Mouse (Mus musculus): ENCODE results near the gene Slc47a1.
"Not testable (repeated sequence)": the region's sequence is repeated elsewhere in the genome, so short reads cannot be mapped to it uniquely, and the experiment has no call there.

The Slc47a1 gene

DNA sequence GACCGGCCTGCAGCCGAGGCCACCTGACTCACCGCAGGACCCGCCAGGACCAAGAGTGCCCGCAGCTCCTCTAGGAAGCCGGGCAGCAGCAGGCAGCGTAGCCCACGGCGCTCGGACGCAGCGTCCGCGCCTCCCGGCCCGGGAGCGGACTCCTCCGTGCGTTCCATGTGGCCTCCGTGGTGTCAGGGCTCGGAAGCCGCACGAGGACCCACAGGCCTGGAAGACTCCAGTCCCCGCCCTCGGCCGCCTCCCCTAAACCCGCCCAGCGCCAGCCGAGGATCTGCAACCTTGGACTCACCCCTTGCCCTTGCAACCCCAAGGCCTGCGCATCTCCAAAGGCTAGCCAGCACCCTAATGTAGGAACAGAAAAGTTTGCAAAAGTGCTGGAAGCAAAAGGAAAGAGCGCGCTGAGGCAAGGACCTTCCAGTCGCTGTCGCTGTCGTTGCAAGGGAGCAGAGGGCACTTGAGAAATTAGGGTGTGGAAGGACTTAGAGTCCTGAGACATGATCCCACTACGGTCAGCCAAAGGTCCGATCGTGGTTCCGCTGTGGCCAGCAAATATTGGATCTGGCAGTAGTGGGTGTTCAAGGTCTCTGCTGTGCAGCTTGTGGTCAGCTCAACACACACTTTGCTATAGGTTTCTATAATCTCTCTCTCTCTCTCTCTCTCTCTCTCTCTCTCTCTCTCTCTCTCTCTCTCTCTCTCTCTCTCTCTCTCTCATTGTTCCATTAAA lies at the start of gene Slc47a1:
Gene Slc47a1 (minus strand): TSS at position 465 of the 733 bp plus-strand sequence.
- DNase-seq (ENCODE audit: low read depth, low spot score), result no peak

DNA sequence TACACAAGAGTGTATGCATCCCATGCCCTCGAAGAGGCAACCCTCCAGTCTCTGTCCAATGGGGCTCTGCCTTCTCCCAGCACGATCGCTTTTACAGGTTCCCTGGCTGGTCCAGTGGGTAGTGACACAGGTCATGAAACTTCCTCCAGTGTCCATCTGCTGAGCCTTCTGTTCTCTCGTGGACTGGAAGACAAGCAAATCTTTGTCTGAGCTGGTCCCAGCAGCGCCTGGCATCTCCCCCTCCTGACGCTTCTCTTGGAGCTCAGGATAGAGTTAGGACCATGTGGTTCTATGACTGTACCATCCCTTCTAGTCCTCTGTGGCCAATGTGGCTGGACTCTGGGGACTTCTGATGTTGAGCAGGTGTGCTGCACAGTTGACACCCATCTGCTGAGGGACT lies 41.1 kb upstream of the Slc47a1 start:
- no peak for DNase-seq (ENCODE audit: low read depth, low spot score)

DNA sequence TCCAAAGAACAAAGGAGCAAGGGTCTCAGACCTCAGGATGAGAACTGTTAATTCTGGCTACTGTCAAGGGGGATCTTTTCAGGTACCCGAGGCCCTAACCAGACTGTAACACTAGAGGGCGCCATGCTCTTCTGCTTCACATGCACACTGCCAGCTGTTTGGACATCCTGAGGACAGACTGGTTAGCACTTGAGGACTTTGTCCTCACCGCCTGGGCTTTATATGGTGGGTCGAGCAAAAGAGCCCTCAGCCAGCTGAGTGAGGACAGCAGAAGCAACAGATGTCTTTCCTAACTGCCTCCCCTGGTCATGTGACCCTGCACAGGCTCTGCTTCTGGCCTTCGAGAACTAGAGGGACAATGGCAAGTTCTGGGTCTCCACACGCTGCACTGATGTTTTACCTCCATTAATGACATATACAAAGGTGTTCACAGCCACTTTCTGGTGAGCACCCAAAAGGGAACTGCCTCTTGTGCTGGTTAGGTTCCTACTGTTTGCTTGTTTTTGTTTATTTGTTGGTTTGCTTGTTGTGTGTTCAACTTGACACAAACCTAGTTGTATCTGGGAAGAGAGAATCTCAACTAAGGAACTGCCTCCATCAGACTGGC lies 39.9 kb upstream of the Slc47a1 start:
- peak; percentile 70 for DNase-seq (ENCODE audit: low read depth, low spot score)

DNA sequence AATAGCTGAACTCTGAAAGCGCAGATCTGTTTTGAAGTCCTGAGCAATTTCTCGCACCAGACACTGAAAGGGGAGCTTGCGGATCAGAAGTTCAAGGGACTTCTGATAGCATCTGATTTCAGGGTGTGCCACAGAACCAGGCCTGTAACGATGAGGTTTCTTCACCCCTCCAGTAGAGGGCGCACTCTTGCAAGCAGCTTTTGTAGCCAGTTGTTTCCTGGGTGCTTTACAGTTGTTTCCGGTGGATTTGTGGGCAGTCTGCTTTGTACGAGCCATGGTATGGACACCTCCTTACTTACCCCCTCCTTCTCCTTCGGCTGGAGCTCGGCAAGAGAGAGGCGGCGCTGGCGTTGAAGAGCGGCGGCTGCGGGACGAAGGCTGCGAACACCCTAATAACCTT lies 38.4 kb upstream of the Slc47a1 start:
- peak; percentile 36 for DNase-seq (ENCODE audit: low read depth, low spot score)

DNA sequence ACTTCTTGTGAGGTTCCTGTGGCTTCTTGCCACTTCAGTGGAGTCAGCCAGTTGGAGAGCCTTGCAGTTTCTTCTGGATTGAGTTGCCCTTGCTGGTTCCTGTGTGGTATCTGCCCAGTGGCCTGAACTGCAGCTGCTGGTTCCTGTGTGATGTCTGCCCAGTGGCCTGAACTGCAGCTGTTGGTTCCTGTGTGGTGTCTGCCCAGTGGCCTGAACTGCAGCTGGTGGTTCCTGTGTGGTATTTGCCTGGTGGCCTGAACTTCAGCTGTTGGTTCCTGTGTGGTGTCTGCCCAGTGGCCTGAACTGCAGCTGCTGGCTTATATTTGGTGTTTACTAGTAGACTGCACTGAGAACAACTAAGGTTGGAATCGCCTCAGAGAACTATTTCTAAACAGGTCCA lies 37.3 kb upstream of the Slc47a1 start:
- no peak for DNase-seq (ENCODE audit: low read depth, low spot score)

DNA sequence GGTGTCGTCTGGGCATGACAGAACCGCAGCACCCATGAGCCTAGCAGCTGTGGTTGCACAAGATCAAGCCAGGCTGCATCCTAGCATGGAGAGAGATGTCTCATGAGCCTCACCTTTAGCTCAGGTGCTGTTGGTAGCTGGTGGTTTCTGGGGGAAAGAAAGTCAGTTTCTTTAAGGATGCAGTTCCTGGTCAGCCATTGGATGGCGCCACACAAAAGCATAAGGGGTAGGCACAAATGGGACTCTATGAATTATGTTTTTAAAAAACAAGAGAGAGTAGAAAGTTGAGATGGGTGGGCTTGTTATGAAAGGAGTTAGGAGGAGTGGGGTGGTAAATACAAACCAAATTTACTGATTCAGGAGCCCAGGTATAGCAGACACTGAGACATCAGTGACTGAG lies 36.4 kb upstream of the Slc47a1 start:
- no peak for DNase-seq (ENCODE audit: low read depth, low spot score)

DNA sequence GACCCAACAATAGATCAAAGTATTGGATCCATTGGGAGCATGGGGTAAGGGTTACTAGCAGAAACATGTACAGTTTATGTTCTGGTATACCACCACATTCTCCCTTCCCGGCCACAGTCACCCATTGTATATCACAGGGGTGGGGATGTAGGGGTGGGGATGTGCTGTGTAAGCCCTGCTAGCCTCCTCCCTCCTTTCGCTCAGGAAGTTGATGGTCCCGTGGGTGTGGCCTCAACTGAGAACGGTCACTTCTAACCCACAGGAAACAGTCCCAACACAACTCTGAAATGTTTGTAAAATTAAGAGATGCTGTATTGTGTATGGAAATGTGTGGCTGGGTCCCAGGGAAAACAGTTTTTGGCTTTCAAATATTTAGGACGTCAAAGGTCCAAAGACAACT lies 35.3 kb upstream of the Slc47a1 start:
- DNase-seq (ENCODE audit: low read depth, low spot score), result no peak

DNA sequence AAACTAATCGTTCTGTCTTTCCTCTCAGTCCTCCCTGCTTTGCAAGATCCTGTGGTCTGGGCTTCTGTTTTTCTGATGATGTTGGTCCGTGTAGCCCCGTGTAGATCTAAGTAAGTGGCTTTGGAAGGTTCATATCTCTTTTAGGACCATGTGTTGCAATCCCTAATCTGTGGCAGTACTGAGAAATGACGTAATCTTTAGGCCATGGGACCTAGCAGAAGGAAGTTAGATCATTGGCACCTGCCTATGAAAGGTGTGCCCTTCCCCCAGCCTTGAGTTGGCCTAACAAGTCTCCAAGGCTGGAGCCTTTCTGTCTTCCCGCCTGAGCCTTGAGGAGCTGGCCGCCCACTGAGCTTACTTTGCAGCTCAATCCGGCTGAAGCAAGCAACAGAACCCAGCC lies 33.7 kb upstream of the Slc47a1 start:
- no peak for DNase-seq (ENCODE audit: low read depth, low spot score)

DNA sequence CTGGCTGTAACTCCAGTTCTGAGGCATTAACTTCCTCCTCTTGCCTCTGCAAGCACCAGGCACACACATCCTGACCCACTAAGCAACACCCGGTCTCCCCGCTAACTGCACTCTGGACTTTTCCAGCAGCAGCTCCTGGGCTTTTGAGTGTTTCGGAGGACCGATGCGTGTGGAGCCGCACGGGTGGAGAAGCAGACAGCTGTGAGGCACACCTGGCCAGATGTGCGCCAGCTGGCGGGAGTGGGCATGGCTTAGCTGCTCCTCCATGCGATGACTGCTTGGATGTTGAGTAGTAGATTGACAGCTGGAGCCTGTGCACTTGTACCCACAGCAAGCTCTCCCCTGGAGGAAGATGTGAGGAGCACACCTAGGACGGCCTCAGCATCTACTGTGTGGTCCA lies 33.1 kb upstream of the Slc47a1 start:
- DNase-seq (ENCODE audit: low read depth, low spot score), result no peak

DNA sequence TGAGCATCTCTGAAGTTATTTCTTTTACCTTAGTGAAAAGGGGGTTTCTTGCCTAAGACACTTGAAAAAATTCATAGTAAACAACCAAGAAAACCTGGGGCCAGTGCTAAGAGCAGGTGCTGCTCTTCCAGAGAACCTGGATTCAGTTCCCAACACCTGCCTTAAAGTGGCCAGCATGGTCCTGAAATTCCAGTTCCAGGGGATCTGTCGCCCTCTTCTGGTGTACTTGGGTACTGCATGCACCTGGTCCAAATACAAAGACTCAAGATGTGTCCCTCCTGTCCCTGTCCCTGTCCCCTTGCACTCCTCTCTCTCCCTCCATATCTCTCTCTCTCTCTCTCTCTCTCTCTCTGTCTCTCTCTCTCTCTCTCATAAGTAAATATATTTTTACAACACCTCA lies 32.0 kb upstream of the Slc47a1 start:
- peak; percentile 67 for DNase-seq (ENCODE audit: low read depth, low spot score)

DNA sequence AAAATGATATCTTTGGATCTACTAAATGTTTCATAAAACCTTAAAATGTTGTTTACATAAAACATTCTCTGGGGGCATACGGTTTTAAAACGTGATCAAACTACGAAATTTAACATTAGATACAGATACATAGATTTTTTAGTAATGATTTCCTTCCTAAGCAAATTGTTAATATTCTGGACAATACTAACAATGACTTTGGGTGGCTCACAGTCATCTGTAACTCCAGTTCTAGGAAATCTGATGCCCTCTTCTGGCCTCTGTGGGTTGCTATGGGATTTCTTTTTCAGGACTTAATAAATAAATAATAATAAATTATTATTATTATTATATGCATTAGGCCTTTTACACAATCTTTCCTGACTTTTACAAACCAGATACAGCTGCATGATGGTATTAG lies 30.9 kb upstream of the Slc47a1 start:
- no peak for DNase-seq (ENCODE audit: low read depth, low spot score)

DNA sequence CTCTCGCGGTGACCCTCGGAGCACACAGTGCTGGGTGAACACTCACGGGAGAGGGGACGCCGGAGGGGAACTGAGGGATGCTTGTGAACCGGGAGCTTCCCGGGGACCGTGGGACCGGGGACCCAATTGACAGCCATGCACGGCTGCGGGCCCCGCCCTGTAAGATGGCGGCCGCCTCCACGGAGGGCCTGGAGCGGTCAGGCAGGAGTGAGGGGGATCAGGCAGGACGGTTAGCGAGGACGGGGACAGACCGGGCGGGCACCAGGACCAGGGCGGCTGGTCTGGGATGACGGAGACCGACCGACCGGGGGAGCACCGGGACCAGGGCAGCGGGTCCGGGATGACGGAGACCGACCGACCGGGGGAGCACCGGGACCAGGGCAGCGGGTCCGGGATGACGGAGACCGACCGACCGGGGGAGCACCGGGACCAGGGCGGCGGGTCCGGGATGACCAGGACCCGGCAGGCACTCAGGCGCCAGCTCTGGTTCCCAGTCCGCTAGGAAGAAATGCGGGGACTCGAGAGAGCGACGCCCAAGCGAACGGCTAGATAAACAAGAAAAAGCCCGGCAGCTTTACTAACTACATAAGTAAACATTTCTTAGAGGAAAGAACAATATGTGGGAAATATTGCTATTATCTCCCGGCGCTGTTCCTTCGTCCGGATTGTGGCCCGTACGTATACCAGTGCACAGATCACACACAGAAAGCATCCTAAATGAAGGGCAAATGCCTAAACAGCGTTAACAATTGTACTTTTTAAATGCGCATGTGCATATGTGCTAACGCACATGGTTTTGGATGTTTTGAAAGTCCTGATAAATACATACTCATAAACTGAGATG lies 30.3 kb upstream of the Slc47a1 start:
- DNase-seq (ENCODE audit: low read depth, low spot score), result peak; percentile 40

DNA sequence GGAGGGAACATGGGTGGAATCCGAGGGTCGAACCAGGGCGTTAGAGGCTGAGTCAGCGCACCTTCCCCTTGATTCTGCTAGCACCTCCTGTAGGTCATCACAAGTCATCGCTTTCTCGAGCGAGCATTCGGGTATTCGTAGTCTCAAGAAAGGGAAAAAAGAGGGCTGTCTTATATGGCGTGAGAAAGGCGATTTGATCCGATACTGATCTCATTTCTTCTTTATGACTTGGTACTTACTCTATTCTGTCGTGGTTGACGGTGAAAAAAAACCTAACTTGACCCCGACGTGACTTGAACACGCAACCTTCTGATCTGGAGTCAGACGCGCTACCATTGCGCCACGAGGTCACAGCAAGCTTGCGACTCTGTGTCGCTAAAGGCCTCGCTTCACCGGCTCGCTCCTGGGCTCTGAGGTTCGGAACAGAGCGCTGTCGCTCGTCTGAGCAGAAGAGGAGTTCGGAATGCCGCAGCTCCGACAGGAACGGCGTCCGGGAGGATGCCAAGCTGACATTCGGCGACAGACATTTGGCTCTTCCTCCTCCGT lies 29.6 kb upstream of the Slc47a1 start:
- DNase-seq (ENCODE audit: low read depth, low spot score), result peak; percentile 91

DNA sequence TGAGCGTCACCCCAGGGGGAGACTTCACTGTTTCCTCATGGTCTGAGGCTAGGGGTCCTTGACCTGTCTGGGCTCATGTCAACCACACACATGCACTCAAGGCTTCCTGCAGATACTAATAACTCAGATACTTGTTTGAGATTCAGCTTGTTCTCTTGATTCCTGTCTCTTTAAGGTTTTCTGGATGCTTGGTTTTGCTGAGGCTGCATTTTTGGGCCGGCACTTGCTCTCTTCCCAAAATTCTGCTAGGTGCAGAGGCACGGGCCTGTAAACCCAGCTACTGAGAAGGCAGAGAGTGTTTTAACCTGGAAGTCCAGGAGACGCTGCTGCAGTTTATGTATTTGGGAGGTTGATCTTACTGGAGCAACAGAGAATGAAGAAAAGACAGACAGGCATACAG lies 23.6 kb upstream of the Slc47a1 start:
- no peak for DNase-seq (ENCODE audit: low read depth, low spot score)

DNA sequence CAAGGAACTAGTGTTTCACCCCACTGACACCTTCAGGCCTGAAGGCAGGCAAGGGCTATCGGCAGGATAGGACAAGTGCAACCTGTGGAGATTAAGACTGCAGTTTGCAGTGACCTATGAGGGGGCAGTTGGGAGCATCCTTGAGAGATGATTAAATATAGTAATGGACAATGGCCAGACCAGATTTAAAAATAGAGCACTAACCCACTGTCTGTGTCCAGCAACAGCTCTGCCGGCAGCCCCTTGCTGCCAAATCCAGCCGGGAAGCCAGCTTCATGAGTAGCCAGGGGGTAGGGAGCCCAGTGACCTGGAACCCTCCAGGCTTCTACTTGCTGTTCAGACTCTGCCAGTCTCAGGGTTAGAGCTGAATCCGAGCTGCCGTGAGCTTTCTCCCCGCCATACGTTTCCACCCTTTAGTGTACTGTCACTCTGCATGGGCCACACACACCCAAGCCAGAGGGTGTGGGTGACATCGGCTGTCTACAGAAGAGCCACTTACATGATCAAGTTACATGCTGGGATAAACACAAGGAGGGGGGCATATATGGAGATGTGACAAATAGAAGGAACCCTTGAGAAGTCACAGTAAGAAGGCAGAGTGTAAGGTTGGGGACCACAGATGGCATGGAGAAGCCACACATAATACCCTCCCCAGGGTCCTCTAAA lies 22.7 kb upstream of the Slc47a1 start:
- DNase-seq (ENCODE audit: low read depth, low spot score), result no peak

DNA sequence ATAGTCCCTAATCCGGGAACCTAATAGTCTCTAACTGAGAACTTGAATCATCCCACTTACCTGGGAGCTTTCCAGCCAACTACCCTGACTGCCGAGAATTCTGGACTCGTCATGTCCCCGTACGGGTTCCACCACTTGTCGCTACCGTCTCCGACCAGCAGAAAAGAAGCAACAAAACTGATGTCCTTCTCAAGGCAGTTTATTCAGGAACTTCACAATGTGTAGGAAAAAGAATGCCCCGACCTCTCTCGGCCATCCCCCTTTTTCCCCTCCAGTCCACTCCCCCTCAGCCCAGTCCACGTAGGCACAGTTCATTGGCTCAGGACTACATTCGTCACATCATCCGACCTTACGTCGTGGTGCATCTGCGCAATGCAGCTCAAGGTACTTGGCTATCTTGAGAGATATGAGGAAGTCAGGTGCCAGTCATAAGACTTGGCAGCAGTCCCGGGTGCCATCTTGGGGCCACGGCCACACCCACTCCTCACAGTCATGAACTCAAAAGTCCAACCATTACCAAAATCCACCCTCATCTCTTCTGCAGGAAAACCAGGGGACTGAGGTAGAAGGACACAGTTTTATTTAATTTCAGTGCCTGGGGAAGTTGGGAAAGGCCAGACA lies 19.4 kb upstream of the Slc47a1 start:
- DNase-seq (ENCODE audit: low read depth, low spot score), result not testable (repeated sequence)

DNA sequence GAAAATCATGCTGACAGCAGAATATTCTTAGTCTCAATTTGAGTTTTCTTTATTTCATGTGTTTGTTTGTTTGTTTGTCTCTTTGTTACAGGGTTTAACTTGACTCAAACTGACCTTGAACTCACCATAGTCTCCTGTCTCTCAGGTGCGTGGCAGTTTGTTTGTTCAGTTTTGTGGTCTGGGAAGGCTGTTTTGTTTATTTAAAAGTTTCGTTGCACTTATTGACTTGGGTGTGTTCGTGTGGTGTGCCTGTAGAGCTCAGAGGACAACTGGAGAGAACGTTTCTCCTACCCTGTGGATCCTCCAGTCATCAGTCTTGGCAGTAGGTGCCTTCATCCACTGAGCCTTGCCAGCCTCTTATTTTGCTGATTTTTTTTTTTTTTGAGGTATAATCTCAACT lies 10.8 kb upstream of the Slc47a1 start:
- DNase-seq (ENCODE audit: low read depth, low spot score), result no peak

DNA sequence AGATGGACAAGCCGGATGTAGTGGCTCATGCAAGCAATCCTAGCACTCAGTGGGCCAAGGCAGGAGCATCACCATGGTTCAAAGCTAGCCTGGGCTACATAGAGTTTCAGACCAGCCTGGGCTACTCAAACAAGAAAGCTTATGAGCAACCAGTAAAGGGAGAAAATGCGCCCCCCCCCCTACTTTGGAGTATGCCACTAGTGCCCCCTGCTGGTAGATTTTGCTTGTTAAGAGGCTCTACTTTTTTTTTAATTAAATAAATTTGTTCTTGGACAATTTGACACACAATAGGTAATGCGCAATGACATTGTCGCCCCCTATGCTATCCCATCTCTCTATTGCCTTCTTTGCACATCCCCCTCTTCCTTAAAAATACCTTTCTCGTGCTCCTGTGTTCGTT lies 9.9 kb upstream of the Slc47a1 start:
- DNase-seq (ENCODE audit: low read depth, low spot score), result peak; percentile 49

DNA sequence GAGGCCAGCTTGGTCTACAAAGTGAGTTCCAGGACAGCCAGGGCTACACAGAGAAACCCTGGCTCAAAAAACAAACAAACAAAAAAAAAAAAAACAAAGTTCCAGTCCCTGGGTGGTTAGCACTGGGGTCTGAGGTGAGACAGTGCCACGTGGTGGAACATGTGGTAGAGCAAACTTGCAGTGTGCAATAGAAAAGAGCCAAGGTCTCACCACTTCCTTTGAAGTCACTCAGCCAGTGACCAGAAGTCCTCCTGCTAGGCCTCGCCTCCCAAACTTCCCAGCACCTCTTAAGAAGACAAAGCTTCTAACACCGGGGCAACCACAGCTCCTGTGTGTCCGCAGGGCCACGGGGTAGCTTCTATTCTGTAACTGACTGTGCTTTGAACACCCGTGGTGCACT lies 9.1 kb upstream of the Slc47a1 start:
- DNase-seq (ENCODE audit: low read depth, low spot score), result no peak

DNA sequence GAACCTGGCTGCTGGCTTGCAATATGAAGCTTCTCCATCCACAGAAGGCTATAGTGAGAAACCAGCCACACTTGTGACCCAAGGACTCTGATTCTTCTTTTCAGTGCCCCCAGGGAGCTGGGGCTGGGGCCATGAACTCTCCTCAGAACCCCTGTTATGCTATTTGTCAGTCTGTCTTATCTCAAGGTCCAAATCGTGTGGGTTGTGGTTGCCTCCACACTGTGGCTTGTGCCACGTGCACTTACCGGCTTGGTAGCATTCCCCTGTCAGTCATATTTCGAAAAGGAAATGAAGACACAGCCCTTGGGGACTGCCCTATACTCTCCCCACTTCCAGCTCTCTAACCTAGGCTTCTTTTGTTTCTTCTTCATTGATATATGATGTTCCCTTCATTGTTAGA lies 7.6 kb upstream of the Slc47a1 start:
- no peak for DNase-seq (ENCODE audit: low read depth, low spot score)

DNA sequence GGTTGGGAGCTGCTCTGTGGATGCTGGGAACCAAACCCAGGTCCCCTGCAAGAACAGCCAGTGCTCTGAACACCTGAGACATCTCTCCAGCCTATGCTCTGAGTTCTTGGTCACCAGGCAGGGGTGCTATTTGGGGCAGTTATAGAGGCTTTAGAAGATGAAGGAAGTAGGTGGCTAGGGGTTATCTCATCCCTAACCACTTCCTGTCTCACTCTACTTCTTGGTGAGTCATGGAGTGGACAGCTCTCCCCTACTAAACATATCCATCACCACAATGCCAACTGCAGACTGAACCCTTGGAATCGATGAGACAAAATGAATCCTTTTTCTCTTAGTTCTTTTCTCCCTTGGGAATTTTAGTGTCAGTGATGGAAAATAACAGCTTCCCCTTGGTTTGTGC lies 3.1 kb upstream of the Slc47a1 start:
- DNase-seq (ENCODE audit: low read depth, low spot score), result no peak

Measured in CD4-positive helper T cell, adult 2 months (primary cell).